Mouse (Mus musculus) kidney, adult 8-10 months (tissue): ENCODE measurements around the gene Lmf2.

Experiments
- DNase-seq, 2 experiments: peaks; one replicate each; pipeline ENCODE4 v3.0.0; 2022

Gene Lmf2

DNA sequence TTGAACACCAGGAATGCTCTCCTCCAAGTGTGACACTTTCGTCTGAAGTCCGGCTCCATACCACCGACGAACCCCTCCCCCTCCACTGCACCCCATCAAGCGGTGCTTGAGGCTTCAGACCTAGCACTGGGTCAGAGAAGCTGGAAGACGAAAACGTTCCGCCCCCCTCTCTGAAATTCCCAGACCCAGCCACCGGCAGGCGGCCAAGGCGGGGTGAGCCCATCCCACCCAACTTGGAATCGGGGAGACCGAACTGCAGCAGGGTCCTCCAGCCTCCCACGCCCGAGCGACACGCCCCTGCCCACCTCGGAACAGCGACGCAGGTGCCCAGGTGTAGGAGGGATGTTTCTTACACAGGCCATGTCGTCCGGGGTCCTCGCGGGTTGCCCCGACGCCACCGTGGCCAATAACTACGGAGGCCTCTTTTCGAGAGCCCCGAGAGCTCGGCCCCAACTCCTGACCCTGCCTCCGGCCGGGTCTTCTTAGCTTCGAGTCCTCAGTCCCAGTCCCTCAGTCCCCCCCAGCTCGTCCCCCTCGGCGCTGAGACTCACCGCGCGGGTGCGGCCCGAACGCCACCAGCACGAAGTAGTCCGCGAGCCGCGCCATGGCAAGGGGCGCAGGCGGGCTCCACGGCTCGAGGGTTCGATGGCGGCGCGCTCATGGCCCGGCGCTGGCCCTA lies 40.8 kb downstream of the Lmf2 start:
- peak in 1 of 2 experiments; percentile 30 for DNase-seq

GRCm38 (mm10) chr15:89314107-89314506 lies 41.4 kb downstream of the Lmf2 start:
- DNase-seq: no peak

- no peak for DNase-seq
These were observed 42.1 kb downstream of the Lmf2 start for GRCm38 (mm10) chr15:89313359-89313758.

DNA sequence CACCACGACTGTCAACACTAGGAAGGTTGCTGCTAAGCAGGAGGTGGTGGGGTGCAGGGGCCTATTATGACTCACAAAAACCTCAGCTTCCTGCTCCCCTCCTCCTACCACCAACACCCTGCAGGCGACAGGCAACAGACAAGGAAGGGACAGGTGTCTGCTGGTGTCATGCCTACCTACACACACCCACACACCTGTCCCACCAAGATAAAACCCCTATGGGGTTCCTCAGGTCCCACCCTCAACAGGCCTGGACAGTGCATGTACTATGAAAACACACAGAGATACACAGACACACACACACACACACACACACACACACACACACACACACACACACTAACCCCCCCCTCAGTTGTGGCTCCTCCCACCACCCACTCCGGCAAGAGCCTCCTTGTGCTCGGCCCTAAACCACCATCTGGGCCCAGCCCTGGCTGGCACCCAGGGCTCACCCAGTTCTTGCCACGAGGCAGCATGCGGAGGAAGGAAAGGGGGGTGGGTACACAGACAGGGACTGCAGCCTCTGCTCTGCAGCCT lies 45.4 kb downstream of the Lmf2 start:
- DNase-seq: no peak

- no peak for DNase-seq
These were observed 46.9 kb downstream of the Lmf2 start for GRCm38 (mm10) chr15:89308406-89309139.

DNA sequence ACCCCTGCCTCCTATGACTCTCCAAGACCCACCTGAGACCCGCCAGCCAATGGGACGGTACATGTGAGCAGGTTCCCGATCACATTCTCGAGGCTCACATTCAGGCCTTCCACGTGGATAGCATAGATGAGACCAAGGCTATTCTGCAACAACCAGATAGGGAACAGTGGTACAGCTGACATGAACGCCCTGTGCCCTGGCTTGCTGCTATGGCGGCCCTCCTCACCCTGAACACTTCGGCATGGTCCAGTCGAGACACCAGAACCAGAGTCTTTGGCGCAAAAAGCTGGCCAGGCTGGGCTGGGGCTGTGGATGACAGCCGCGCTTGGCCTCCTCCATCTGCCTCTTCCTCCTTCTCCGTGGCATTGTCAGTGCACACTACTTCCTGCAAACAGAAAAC lies 48.0 kb downstream of the Lmf2 start:
- no peak for DNase-seq

- no peak for DNase-seq
These were observed 49.5 kb downstream of the Lmf2 start for GRCm38 (mm10) chr15:89305966-89306365.
